Mouse (Mus musculus): ENCODE measurements around the gene Pop7.
A peak's percentile ranks its signal among the peaks of the same experiment; 100 is the strongest.

Gene Pop7

GRCm38 (mm10) chr5:137501709-137502666, at the start of gene Pop7:
Pop7 (minus strand) TSS chr5:137502518.
- peak; percentile 100 for DNase-seq

GRCm38 (mm10) chr5:137551119-137551518, 48.8 kb upstream of the Pop7 start:
- DNase-seq: no peak

GRCm38 (mm10) chr5:137549840-137550239, 47.5 kb upstream of the Pop7 start:
- DNase-seq: no peak

DNA sequence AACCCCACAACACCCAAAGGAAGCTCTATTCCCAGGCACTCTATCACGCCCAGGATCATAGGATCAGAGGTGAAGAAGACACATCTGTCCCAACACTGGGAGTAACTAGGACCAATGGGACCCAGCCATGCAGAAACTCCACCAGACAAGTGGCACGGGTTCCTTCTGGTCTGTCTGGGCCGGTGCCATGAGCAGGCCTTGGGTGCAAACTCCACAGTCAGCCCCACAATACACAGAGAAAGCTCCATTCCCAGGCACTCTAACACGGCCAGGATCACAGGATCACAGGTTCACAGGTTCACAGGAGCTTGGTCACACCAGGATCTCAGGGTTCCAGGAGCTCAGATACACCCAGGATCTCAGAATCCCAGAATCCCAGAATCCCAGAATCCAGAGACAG, 43.3 kb upstream of the Pop7 start:
- no peak for DNase-seq

GRCm38 (mm10) chr5:137544926-137545325, 42.6 kb upstream of the Pop7 start:
- DNase-seq: no peak

GRCm38 (mm10) chr5:137541768-137542540, 39.6 kb upstream of the Pop7 start:
- peak in 1 of 2 experiments; percentile 21 for DNase-seq

DNA sequence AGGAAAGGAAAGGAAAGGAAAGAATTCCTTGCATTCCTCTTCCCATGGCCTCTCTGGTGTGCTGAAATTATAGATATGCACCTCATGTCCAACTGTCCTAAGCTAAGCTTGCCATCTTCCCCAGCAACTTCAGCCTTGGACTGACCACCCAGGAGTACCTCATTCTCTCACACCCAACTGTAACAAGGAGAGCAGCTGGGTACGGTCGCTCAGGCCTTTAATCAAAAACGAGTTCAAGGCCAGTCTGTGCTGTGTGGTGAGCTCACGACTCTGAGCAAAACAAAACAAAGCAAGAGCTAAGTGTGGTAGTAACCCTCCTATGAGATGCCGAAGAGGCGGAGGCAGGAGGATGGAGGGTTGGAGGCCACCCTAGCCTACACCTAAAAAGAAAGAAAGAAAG, 38.7 kb upstream of the Pop7 start:
- no peak for DNase-seq

DNA sequence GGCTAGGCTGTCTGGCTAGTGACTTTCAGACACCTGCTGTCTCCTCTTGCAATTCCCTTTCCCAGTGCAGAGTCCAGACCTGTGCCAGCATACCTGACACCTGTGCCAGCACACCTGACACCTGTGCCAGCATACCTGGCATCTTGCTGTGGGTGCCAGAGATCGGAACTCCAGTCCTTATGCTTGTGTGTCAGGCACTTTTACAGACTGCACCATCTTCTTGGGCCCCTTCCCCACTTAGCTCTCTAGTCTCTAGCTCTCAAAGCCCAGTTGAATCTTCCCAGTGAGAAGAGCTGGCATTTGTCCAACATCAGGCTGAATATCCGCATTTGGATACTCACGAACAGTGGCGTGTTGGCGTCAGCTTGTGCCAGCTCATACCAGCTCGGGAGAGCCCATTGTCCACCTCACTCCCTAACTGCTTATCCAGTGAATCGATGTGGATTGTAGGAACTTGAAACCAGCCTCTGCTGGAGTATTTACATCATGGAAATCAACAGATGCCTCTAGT, 37.0 kb upstream of the Pop7 start:
- DNase-seq: no peak

DNA sequence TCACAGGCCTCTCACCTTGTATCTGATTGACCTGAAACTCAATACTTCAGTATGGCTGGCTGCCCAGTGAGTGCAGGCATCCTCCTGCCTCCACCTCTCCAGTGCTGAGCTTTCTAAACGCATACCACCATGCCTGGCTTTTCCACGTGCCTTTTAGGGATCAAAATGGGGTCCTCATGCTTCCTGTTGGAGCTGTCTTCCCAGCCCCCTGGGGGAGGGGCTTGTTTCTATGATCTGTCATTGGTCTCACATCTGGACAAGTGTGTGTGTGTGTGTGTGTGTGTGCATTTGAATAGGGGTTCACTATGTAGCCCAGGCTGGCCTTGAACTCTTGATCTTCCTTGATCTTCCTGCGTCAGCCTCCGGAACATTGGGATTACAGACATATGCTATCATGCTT, 35.1 kb upstream of the Pop7 start:
- DNase-seq: no peak

GRCm38 (mm10) chr5:137535318-137535717, 33.0 kb upstream of the Pop7 start:
- no peak for DNase-seq

GRCm38 (mm10) chr5:137534762-137535161, 32.4 kb upstream of the Pop7 start:
- DNase-seq: peak; percentile 62 to 67

- DNase-seq: peak; percentile 98 to 100
Measured at GRCm38 (mm10) chr5:137533117-137533827, 31.0 kb upstream of the Pop7 start, which contains the start of the genes Epo and Gnb2. Epo (minus strand) TSS chr5:137533242. Gnb2 (minus strand) TSS chr5:137533510.

DNA sequence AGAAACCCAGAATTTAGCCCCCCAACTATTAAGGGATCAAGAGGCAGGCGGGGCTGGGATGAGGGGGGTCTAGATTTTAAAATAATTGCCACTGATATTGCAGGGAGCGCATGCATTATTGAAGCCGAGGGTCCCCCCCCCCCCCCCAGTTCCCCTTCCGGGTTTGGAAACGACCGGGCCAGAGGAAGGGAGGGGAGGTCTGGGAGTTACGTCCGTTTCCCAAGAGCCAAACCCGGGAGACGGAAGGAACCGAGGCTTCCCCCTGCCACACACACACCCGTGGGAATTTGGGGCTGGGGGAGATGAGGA, 30.4 kb upstream of the Pop7 start:
- DNase-seq: no peak

DNA sequence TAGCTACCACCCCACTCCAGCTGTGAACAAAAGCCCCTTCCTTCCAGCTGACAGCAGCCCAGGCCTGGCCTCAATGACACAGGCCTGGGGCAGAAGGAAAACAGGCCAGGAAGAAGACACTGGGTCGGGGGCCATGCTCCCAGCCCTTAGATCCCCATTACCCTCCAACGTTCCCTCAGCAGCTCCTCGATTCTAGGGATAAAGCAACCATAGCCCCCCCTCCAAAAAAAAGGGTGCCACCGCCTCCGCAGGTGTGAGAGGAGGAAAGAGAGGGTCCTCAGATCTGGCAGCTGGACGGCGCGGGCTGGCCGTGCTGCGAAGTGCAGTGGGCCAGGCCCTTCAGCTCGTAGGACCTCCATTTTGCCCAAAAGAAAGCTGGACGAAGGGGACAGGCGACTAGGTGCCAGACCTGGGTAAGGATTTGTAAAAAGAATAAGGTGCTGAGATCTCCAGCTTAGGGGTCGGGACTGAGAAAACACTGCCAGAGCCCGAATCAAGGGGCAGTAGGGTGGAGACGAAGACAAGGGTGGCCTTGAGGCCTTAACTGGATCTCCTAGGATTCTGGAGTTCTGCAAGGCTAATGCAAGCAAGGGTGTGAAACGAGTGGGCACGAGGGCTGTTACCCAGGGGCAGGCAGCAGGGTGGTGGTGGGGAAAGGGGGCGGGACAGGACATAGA, 30.0 kb upstream of the Pop7 start:
- DNase-seq: no peak

DNA sequence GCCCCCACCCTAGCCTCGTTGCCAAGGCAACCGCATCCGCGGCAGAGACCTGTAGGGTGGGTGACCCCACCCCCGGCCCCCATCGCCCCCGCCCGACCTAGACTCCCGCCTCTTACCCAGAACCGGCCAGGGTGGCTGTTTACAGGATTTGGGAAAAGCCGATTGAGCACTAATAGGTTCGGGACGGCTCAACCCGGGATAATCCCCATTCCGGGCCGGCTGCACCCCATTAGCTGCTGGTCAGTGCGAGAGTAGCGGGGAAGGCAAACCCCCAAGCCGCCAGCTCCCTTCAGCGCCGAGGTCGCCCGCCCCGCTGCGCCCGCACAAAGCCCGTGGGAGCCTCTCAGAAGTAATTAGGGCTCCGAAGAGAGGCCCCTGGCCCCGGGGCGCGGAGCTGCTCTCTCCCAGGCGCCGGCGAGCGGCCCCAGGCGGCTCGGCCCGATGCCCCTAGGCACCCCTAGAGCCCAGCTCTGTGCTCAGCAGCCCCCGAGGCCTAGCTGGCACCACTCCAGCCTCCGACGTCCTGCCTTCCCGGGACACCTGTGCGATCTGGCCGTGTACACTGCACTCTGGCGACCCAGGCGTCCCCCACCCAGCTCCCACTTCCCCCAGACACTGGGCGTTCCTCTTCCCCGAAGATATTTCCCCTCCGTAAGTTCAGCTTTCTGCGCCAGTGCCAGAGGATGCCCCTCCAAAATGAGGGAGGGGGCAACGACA, 29.3 kb upstream of the Pop7 start:
- DNase-seq: peak; percentile 62 to 63

GRCm38 (mm10) chr5:137530588-137531413, 28.5 kb upstream of the Pop7 start:
- peak; percentile 74 to 76 for DNase-seq

GRCm38 (mm10) chr5:137530075-137530474, 27.8 kb upstream of the Pop7 start:
- no peak for DNase-seq

GRCm38 (mm10) chr5:137529221-137529995, 27.1 kb upstream of the Pop7 start:
- no peak for DNase-seq

- DNase-seq: no peak
Measured at GRCm38 (mm10) chr5:137528247-137528968, 26.1 kb upstream of the Pop7 start.
